Comparison of ENCODE assay signal across 8 mouse cellular contexts in genomic region chr1:43139587-43140266, GRCm38 (mm10). TPM values are rescaled to one million over a fixed set of nuclear protein-coding genes. Genes with fewer than 3 reads are reported as not detected.
DNase-seq lines count a peak whose midpoint lies in the region; ATAC-seq and TF ChIP-seq lines count a peak whose summit lies in the region.

No protein-coding gene starts in this region.

- TF ChIP-seq POLR2A in brain, embryonic 14.5 days (IDR thresholded peaks at IDR 0.05; ENCODE audit: borderline replicate concordance, extremely low read depth, insufficient read depth, insufficient read length, poor library complexity, severe bottlenecking): no peak

- no peak overlapping the region for H3K9ac ChIP-seq in heart, embryonic 14.5 days (ENCODE audit: low read length)
- no peak overlapping the region for H3K9ac ChIP-seq in kidney, postnatal 0 days (ENCODE audit: low read depth, low read length)
- no peak overlapping the region for H3K9ac ChIP-seq in liver, embryonic 12.5 days
- no peak overlapping the region for H3K9ac ChIP-seq in neural tube, embryonic 11.5 days (ENCODE audit: low read length)
- H3K9ac ChIP-seq in stomach, embryonic 15.5 days: no peak overlapping the region

- no peaks in the 10 kb centered on the region for H3K27me3 ChIP-seq in heart, embryonic 14.5 days (ENCODE audit: control insufficient read depth, insufficient read depth, low read length)
- H3K27me3 ChIP-seq in kidney, postnatal 0 days (ENCODE audit: insufficient read depth, low read length): no peaks in the 10 kb centered on the region
- no peaks in the 10 kb centered on the region for H3K27me3 ChIP-seq in liver, embryonic 12.5 days (replicated peaks)
- H3K27me3 ChIP-seq in neural tube, embryonic 11.5 days (ENCODE audit: control insufficient read depth, insufficient read depth, low read length): no peaks in the 10 kb centered on the region
- H3K27me3 ChIP-seq in stomach, embryonic 15.5 days (replicated peaks): no peaks in the 10 kb centered on the region

- DNase-seq in brain, embryonic 14.5 days (ENCODE audit: low read depth): peak; percentile 94
- DNase-seq in kidney, postnatal 0 days (ENCODE audit: low spot score): peak; percentile 93
- peak; percentile 88 for DNase-seq in neural tube, embryonic 11.5 days (ENCODE audit: low spot score)

- TF ChIP-seq CTCF in brain, embryonic 14.5 days (IDR thresholded peaks at IDR 0.05; ENCODE audit: borderline replicate concordance, extremely low read depth, insufficient read depth, insufficient read length): peak; percentile 95
- TF ChIP-seq CTCF in kidney, postnatal 0 days (IDR thresholded peaks at IDR 0.05; ENCODE audit: low read depth): peak; percentile 97

- peaks cover 20 to 45% of the 10 kb centered on the region in 2 experiments for H3K4me1 ChIP-seq in heart, embryonic 14.5 days (ENCODE audit: control insufficient read depth in 2 of 2, insufficient read depth in 2 of 2, low read length in 2 of 2)
- peaks cover 3% of the 10 kb centered on the region; the same call in 1 of the 2 replicates for H3K4me1 ChIP-seq in kidney, postnatal 0 days (replicated peaks; ENCODE audit: insufficient read depth, low read length)
- H3K4me1 ChIP-seq in liver, embryonic 12.5 days: no peaks in the 10 kb centered on the region
- H3K4me1 ChIP-seq in neural tube, embryonic 11.5 days (ENCODE audit: control insufficient read depth, insufficient read depth, low read length): no peaks in the 10 kb centered on the region
- H3K4me1 ChIP-seq in stomach, embryonic 15.5 days: 0 out of 2 replicates have a peak, but pooled peaks cover 9% of the 10 kb centered on the region

- H3K4me2 ChIP-seq in heart, embryonic 14.5 days (ENCODE audit: low read length): no peak overlapping the region
- H3K4me2 ChIP-seq in kidney, postnatal 0 days (ENCODE audit: low read length): no peak overlapping the region
- no peak overlapping the region for H3K4me2 ChIP-seq in liver, embryonic 12.5 days
- no peak overlapping the region for H3K4me2 ChIP-seq in neural tube, embryonic 11.5 days (ENCODE audit: low read depth)
- H3K4me2 ChIP-seq in stomach, embryonic 15.5 days: no peak overlapping the region

- 45% methylated on average over 8 of the region's 8 CpGs for WGBS in heart, embryonic 14.5 days
- WGBS in kidney, postnatal 0 days: 52% methylated on average over 8 of the region's 8 CpGs
- WGBS in liver, embryonic 12.5 days (ENCODE audit: insufficient replicate concordance): 45% methylated on average over 8 of the region's 8 CpGs
- 55% methylated on average over 8 of the region's 8 CpGs for WGBS in neural tube, embryonic 11.5 days
- WGBS in stomach, embryonic 15.5 days: 46% methylated on average over 8 of the region's 8 CpGs

- no peaks in the 10 kb centered on the region for H3K9me3 ChIP-seq in heart, embryonic 14.5 days (ENCODE audit: control insufficient read depth, low read length)
- H3K9me3 ChIP-seq in kidney, postnatal 0 days (replicated peaks; ENCODE audit: low read length): no peaks in the 10 kb centered on the region
- no peaks in the 10 kb centered on the region for H3K9me3 ChIP-seq in liver, embryonic 12.5 days (replicated peaks)
- no peaks in the 10 kb centered on the region for H3K9me3 ChIP-seq in neural tube, embryonic 11.5 days (ENCODE audit: control insufficient read depth, low read length)
- no peaks in the 10 kb centered on the region for H3K9me3 ChIP-seq in stomach, embryonic 15.5 days

- no peak overlapping the region for H3K4me3 ChIP-seq in heart, embryonic 14.5 days (ENCODE audit: control insufficient read depth in 1 of 2, insufficient read depth in 1 of 2, low read depth in 1 of 2, low read length in 2 of 2)
- H3K4me3 ChIP-seq in kidney, postnatal 0 days (replicated peaks; ENCODE audit: low read depth, low read length): no peak overlapping the region
- H3K4me3 ChIP-seq in liver, embryonic 12.5 days: no peak overlapping the region
- H3K4me3 ChIP-seq in neural tube, embryonic 11.5 days (ENCODE audit: low read depth, low read length): no peak overlapping the region
- no peak overlapping the region for H3K4me3 ChIP-seq in stomach, embryonic 15.5 days (replicated peaks)

- peak overlapping the region; percentile 28 to 49; a peak in 2 of 4 replicates for H3K27ac ChIP-seq in heart, embryonic 14.5 days (replicated peaks in 1 of 2; ENCODE audit: control insufficient read depth in 1 of 2, insufficient read depth in 1 of 2, low read depth in 2 of 2, low read length in 2 of 2)
- H3K27ac ChIP-seq in kidney, postnatal 0 days: no peak overlapping the region
- no peak overlapping the region for H3K27ac ChIP-seq in liver, embryonic 12.5 days
- H3K27ac ChIP-seq in neural tube, embryonic 11.5 days (ENCODE audit: low read depth, low read length): no peak overlapping the region
- no peak overlapping the region for H3K27ac ChIP-seq in stomach, embryonic 15.5 days

- ATAC-seq in CD4-positive, CD25-positive, alpha-beta regulatory T cell, adult 4 months: peak; percentile 91
- peak; percentile 77 for ATAC-seq in erythroid progenitor cell, adult 5-6 weeks (replicated peaks; ENCODE audit: low FRiP score, poor library complexity, severe bottlenecking)
- peak; percentile 48; the same call in 1 of the 2 replicates for ATAC-seq in heart, embryonic 14.5 days (ENCODE audit: insufficient number of reproducible peaks, insufficient read depth, low FRiP score, low read depth)
- peak; percentile 69 for ATAC-seq in kidney, postnatal 0 days (replicated peaks; ENCODE audit: low FRiP score, low read depth)
- ATAC-seq in liver, embryonic 12.5 days: peak; percentile 52
- ATAC-seq in neural tube, embryonic 11.5 days (ENCODE audit: insufficient read depth, low FRiP score, low TSS enrichment): peak; percentile 85
- peak; percentile 51; the same call in 1 of the 2 replicates for ATAC-seq in stomach, embryonic 15.5 days (ENCODE audit: insufficient read depth, low FRiP score, low read depth)

- H3K36me3 ChIP-seq in heart, embryonic 14.5 days (ENCODE audit: control insufficient read depth, insufficient read depth, low read length): peaks cover 94% of the 10 kb centered on the region
- H3K36me3 ChIP-seq in kidney, postnatal 0 days (ENCODE audit: insufficient read depth, low read length): 0 out of 2 replicates have a peak, but pooled peaks cover 9% of the 10 kb centered on the region
- no peaks in the 10 kb centered on the region for H3K36me3 ChIP-seq in liver, embryonic 12.5 days
- H3K36me3 ChIP-seq in neural tube, embryonic 11.5 days (ENCODE audit: control insufficient read depth, insufficient read depth, low read length): no peaks in the 10 kb centered on the region
- peaks cover 20% of the 10 kb centered on the region for H3K36me3 ChIP-seq in stomach, embryonic 15.5 days

RNA-seq across cellular contexts. Expression of gene AI597479, which starts 41.2 kb away (rescaled TPM):
- 10 to 100 TPM; 13.6 to 16.8 TPM for polyA plus RNA-seq in CD4-positive, CD25-positive, alpha-beta regulatory T cell, adult 4 months (2017; shearing (Covaris generic))
- 32.3 and 33.8 TPM in 2 replicates for polyA plus RNA-seq in brain, embryonic 14.5 days (2012; rRNA removed)
- total RNA-seq in erythroid progenitor cell, adult 5-6 weeks (2015; ENCODE audit: low replicate concordance): 5.4 and 9.4 TPM in 2 replicates
- 4.0 and 5.7 TPM in 2 replicates for total RNA-seq in erythroid progenitor cell, adult 5-6 weeks (2017; ENCODE audit: low replicate concordance)
- 20.4 and 23.5 TPM in 2 replicates for polyA plus RNA-seq in heart, embryonic 14.5 days (2014; fragmentation: Nextera tagmentation; extraction: Ambion mirVana)
- 21.0 and 23.7 TPM in 2 replicates for polyA plus RNA-seq in kidney, postnatal 0 days (2015; fragmentation: Nextera tagmentation; extraction: Ambion mirVana)
- polyA plus RNA-seq in liver, embryonic 12.5 days (2016; fragmentation: Nextera tagmentation; extraction: Ambion mirVana): 12.5 and 14.2 TPM in 2 replicates
- 47.2 and 52.9 TPM in 2 replicates for polyA plus RNA-seq in neural tube, embryonic 11.5 days (2014; fragmentation: Nextera tagmentation; extraction: Ambion mirVana)
- 27.2 TPM in 2 replicates for polyA plus RNA-seq in stomach, embryonic 15.5 days (2015; fragmentation: Nextera tagmentation; extraction: Ambion mirVana)

RNA-seq across cellular contexts. Expression of gene Tgfbrap1, which starts 41.3 kb away (rescaled TPM):
- polyA plus RNA-seq in CD4-positive, CD25-positive, alpha-beta regulatory T cell, adult 4 months (2017; shearing (Covaris generic)): 1 to 10 TPM; 6.3 to 8.1 TPM
- polyA plus RNA-seq in brain, embryonic 14.5 days (2012; rRNA removed): 30.4 and 36.0 TPM in 2 replicates
- total RNA-seq in erythroid progenitor cell, adult 5-6 weeks (2015; ENCODE audit: low replicate concordance): 7.2 and 12.2 TPM in 2 replicates
- 2.0 and 11.7 TPM in 2 replicates for total RNA-seq in erythroid progenitor cell, adult 5-6 weeks (2017; ENCODE audit: low replicate concordance)
- polyA plus RNA-seq in heart, embryonic 14.5 days (2014; fragmentation: Nextera tagmentation; extraction: Ambion mirVana): 7.5 and 7.7 TPM in 2 replicates
- 7.9 and 8.9 TPM in 2 replicates for polyA plus RNA-seq in kidney, postnatal 0 days (2015; fragmentation: Nextera tagmentation; extraction: Ambion mirVana)
- polyA plus RNA-seq in liver, embryonic 12.5 days (2016; fragmentation: Nextera tagmentation; extraction: Ambion mirVana): 6.1 and 6.7 TPM in 2 replicates
- 14.1 and 15.3 TPM in 2 replicates for polyA plus RNA-seq in neural tube, embryonic 11.5 days (2014; fragmentation: Nextera tagmentation; extraction: Ambion mirVana)
- polyA plus RNA-seq in stomach, embryonic 15.5 days (2015; fragmentation: Nextera tagmentation; extraction: Ambion mirVana): 8.0 and 9.8 TPM in 2 replicates

RNA-seq across cellular contexts. Expression of gene Fhl2, which starts 57.1 kb away (rescaled TPM):
- 1 to 10 TPM in 1 of 2 experiments, under 1 TPM in 1; 0.89 to 1.9 TPM for polyA plus RNA-seq in CD4-positive, CD25-positive, alpha-beta regulatory T cell, adult 4 months (2017; shearing (Covaris generic))
- polyA plus RNA-seq in brain, embryonic 14.5 days (2012; rRNA removed): 15.4 and 17.2 TPM in 2 replicates
- 1.7 TPM in 1 of 2 replicates, not detected in the other for total RNA-seq in erythroid progenitor cell, adult 5-6 weeks (2015; ENCODE audit: low replicate concordance)
- total RNA-seq in erythroid progenitor cell, adult 5-6 weeks (2017; ENCODE audit: low replicate concordance): 0.39 TPM in 1 of 2 replicates, not detected in the other
- 358 and 365 TPM in 2 replicates for polyA plus RNA-seq in heart, embryonic 14.5 days (2014; fragmentation: Nextera tagmentation; extraction: Ambion mirVana)
- polyA plus RNA-seq in kidney, postnatal 0 days (2015; fragmentation: Nextera tagmentation; extraction: Ambion mirVana): 135 and 145 TPM in 2 replicates
- polyA plus RNA-seq in liver, embryonic 12.5 days (2016; fragmentation: Nextera tagmentation; extraction: Ambion mirVana): 5.6 and 6.0 TPM in 2 replicates
- polyA plus RNA-seq in neural tube, embryonic 11.5 days (2014; fragmentation: Nextera tagmentation; extraction: Ambion mirVana): 12.2 and 12.3 TPM in 2 replicates
- 72.1 and 74.4 TPM in 2 replicates for polyA plus RNA-seq in stomach, embryonic 15.5 days (2015; fragmentation: Nextera tagmentation; extraction: Ambion mirVana)

Comparison
In these comparisons a context has a peak if more than half of its experiments do, and no peak if none do; other contexts are left out.
1. H3K27ac ChIP-seq: peak in heart, embryonic 14.5 days (2 of 2); none in kidney, postnatal 0 days (single experiment), liver, embryonic 12.5 days (single experiment), neural tube, embryonic 11.5 days (single experiment) and stomach, embryonic 15.5 days (single experiment).
2. Peak in every context shown above with its lines, with median percentiles within 50 percentile points of each other: ATAC-seq and DNase-seq.